Mouse (Mus musculus) MEL (cell line): Measurements from ENCODE around the gene Dxo.
"Not testable (repeated sequence)": the region's sequence is repeated elsewhere in the genome, so short reads cannot be mapped to it uniquely, and the experiment has no call there.

ENCODE experiments used
- CTCF ChIP-seq, 3 experiments: IDR thresholded peaks in 2 of 3; conservative IDR thresholded peaks in 1 of 3; 2 replicates each; pipeline ENCODE4 v1.5.1; 2011 to 2012; ENCODE audit warnings: low read length in 3 of 3, low read depth in 2 of 3, mild to moderate bottlenecking in 2 of 3, improper control_type of control experiment in 1 of 3, inconsistent platforms in 1 of 3, mixed read lengths in 1 of 3, moderate library complexity in 1 of 3; ENCODE audit not compliant: control insufficient read depth in 1 of 3, insufficient read depth in 1 of 3, poor library complexity in 1 of 3, severe bottlenecking in 1 of 3
- ELF1 ChIP-seq: IDR thresholded peaks from 2 replicates; pipeline ENCODE4 v1.6.1; 2014; ENCODE audit warnings: low read depth, mild to moderate bottlenecking, inconsistent platforms, low read length, improper control_type of control experiment, moderate library complexity
- EP300 ChIP-seq, 2 experiments: IDR thresholded peaks; 2 replicates each; pipeline ENCODE4 v1.6.1; 2011; ENCODE audit warnings: improper control_type of control experiment in 2 of 2, low read length in 2 of 2, low read depth in 1 of 2, mild to moderate bottlenecking in 1 of 2
- HCFC1 ChIP-seq: IDR thresholded peaks from 2 replicates; pipeline ENCODE4 v1.6.1; 2012; ENCODE audit warnings: low read depth, mild to moderate bottlenecking, inconsistent platforms, low read length, improper control_type of control experiment, moderate library complexity
- POLR2A ChIP-seq, 2 experiments: IDR thresholded peaks; 2 replicates each; pipeline ENCODE4 v1.6.1; 2011 to 2012; ENCODE audit warnings: low read length in 2 of 2, mild to moderate bottlenecking in 2 of 2, control low read depth in 1 of 2, improper control_type of control experiment in 1 of 2, low read depth in 1 of 2, moderate library complexity in 1 of 2; ENCODE audit not compliant: control insufficient read depth in 1 of 2, insufficient read depth in 1 of 2, poor library complexity in 1 of 2
- TBP ChIP-seq: IDR thresholded peaks from 2 replicates; pipeline ENCODE4 v1.8.0; 2011; ENCODE audit warnings: low read depth, low read length, improper control_type of control experiment
- TCF12 ChIP-seq: IDR thresholded peaks from 2 replicates; pipeline ENCODE4 v1.6.1; 2014; ENCODE audit warnings: low read depth, mild to moderate bottlenecking, inconsistent platforms, low read length, improper control_type of control experiment, moderate library complexity

- TF ChIP-seq TBP; CTCF (IDR thresholded peaks at IDR 0.05 in 2 of 3, conservative IDR thresholded peaks at IDR 0.05 in 1 of 3; ENCODE audit: control insufficient read depth in 1 of 3, insufficient read depth in 1 of 3, low read depth in 2 of 3, low read length in 3 of 3, poor library complexity in 1 of 3, severe bottlenecking in 1 of 3); ELF1; HCFC1; POLR2A (IDR thresholded peaks at IDR 0.05; ENCODE audit: control insufficient read depth in 1 of 2, insufficient read depth in 1 of 2, low read depth in 1 of 2, low read length in 2 of 2, poor library complexity in 1 of 2); TCF12; EP300 (IDR thresholded peaks at IDR 0.05; ENCODE audit: low read depth in 1 of 2, low read length in 2 of 2): not testable (repeated sequence)
These were observed 34.1 kb upstream of the Dxo start for GRCm38 (mm10) chr17:34802756-34803155.
